Mouse (Mus musculus) lung, adult 2 months (tissue): Measurements from ENCODE around the gene Hecw2.

Source experiments
- CTCF ChIP-seq: fragments of 200-500 bp; IDR thresholded peaks from 2 replicates; pipeline ENCODE4 v1.5.1; 2011; ENCODE audit warnings: mild to moderate bottlenecking, low read length, control low read depth; ENCODE audit not compliant: insufficient read depth
- POLR2A ChIP-seq: fragments of 200-500 bp; IDR thresholded peaks from 2 replicates; pipeline ENCODE4 v1.6.1; 2011; ENCODE audit warnings: low read depth, mild to moderate bottlenecking, control low read depth, low read length, borderline replicate concordance; ENCODE audit errors: extremely low read depth

DNA sequence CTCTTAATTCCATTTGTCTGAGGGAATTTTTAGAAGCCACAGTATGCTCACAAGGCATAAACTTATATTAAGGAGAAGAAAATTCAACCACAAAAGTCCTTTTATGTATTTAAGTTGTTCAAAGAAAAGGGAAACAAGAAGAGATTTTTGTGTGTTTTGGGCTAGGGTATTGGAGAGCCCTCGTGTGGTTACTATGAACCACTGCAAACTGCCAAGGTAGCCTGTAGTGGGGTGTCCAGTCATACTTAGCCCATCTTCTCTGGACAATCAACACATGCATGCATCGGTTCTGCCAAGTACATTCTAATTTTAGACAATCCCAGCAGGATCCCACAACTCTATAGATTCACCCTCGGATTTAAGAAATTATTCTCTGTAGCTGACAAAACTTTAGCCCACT is 304.6 kb downstream of the Hecw2 start:
- peak; percentile 26 for TF ChIP-seq CTCF
- no peak for TF ChIP-seq POLR2A
